Mouse (Mus musculus) heart, adult 2 months (tissue): ENCODE measurements around the gene A130010J15Rik.

Experiments
- CTCF ChIP-seq: fragments of 200-600 bp; IDR thresholded peaks from 2 replicates; pipeline ENCODE4 v1.8.1; 2022; ENCODE audit warnings: antibody characterized with exemption, mild to moderate bottlenecking, moderate library complexity
- EP300 ChIP-seq: fragments of 200-500 bp; IDR thresholded peaks from 2 replicates; pipeline ENCODE4 v1.6.1; 2011; ENCODE audit warnings: low read depth, low read length, control low read depth; ENCODE audit not compliant: insufficient read depth
- POLR2A ChIP-seq: fragments of 200-500 bp; IDR thresholded peaks from 2 replicates; pipeline ENCODE4 v1.6.1; 2011; ENCODE audit warnings: mild to moderate bottlenecking, low read depth, low read length, control low read depth; ENCODE audit not compliant: insufficient read depth

- TF ChIP-seq EP300 (no peak), CTCF (no peak), POLR2A (no peak)
Measured at GRCm38 (mm10) chr1:193214053-193214452, 46.2 kb downstream of the A130010J15Rik start.
